Mouse (Mus musculus) liver, adult 2 months (tissue): ENCODE measurements around the gene Rab4a.

ENCODE experiments used
- CTCF ChIP-seq: fragments of 200-500 bp; IDR thresholded peaks from 2 replicates; pipeline ENCODE4 v1.5.1; 2011; ENCODE audit warnings: low read depth, low read length, control low read depth
- POLR2A ChIP-seq: fragments of 200-500 bp; IDR thresholded peaks from 2 replicates; pipeline ENCODE4 v1.6.1; 2011; ENCODE audit warnings: low read length, control low read depth; ENCODE audit not compliant: insufficient read depth; ENCODE audit errors: extremely low read depth

GRCm38 (mm10) chr8:123767874-123768273 is 37.9 kb upstream of the Rab4a start:
- TF ChIP-seq CTCF (no peak), POLR2A (no peak)
